21 mouse cellular contexts compared by ENCODE assay signal in the genomic region with DNA sequence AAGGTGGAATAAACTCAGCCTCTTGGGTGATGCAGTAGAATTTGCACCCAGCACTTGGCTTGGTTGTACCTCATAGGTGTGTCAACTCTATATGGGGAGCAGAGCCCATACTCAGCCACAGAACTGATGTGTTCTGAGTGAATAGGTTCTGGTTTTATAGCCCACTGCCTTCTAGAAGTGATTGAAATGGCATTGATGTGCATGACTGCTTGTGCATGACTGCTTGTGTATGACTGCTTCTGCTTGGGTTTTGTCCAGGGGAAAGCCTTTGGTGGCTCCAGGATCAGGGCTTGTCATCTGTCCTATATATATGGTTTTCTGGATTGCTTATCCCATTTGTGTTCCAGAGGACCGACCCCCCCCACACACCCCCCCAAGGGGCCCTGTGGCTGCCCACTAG.
DNase-seq lines count a peak whose midpoint lies in the region; ATAC-seq lines count a peak whose summit lies in the region.
"Had no signal": no experiment of that assay in that cellular context is flagged by ENCODE, and none has a peak within 500 bp of the region (broad histone marks: within the 10 kb centered on the region; RNA-seq: fewer than 3 reads in every experiment).

No protein-coding gene starts in this region.

- H3K27ac ChIP-seq in heart, embryonic 10.5 days, result no peak overlapping the region
- H3K27ac ChIP-seq in kidney, embryonic 14.5 days (ENCODE audit: low read depth, low read length), result no peak overlapping the region
- H3K27ac ChIP-seq: embryonic facial prominence, embryonic 15.5 days; forebrain, embryonic 10.5 days; heart, adult 2 months; hindbrain, embryonic 12.5 days had no signal

- no peaks in the 10 kb centered on the region for H3K9me3 ChIP-seq in heart, embryonic 10.5 days
- H3K9me3 ChIP-seq in kidney, embryonic 14.5 days (ENCODE audit: control insufficient read depth, low read length), result no peaks in the 10 kb centered on the region
- H3K9me3 ChIP-seq: embryonic facial prominence, embryonic 15.5 days; forebrain, embryonic 10.5 days; hindbrain, embryonic 12.5 days had no signal

- ATAC-seq in kidney, embryonic 14.5 days (ENCODE audit: low FRiP score, low TSS enrichment), result peak; percentile 48; the same call in 1 of the 2 replicates
- ATAC-seq: forebrain, embryonic 16.5 days; hindbrain, embryonic 16.5 days had no signal

- H3K4me3 ChIP-seq in heart, embryonic 10.5 days, result no peak overlapping the region
- H3K4me3 ChIP-seq in kidney, embryonic 14.5 days (ENCODE audit: low read length), result no peak overlapping the region
- H3K4me3 ChIP-seq: embryonic facial prominence, embryonic 15.5 days; erythroblast, embryonic 14.5 days; forebrain, embryonic 10.5 days; heart, adult 2 months; hindbrain, embryonic 12.5 days had no signal

- no peak overlapping the region for H3K4me2 ChIP-seq in kidney, embryonic 14.5 days (replicated peaks; ENCODE audit: low read depth, low read length)
- H3K4me2 ChIP-seq: embryonic facial prominence, embryonic 15.5 days; hindbrain, embryonic 12.5 days had no signal

- 85% methylated on average over 1 of the region's 1 CpGs for WGBS in heart, embryonic 10.5 days
- 62% methylated on average over 1 of the region's 1 CpGs for WGBS in kidney, embryonic 14.5 days

- no peaks in the 10 kb centered on the region for H3K36me3 ChIP-seq in heart, embryonic 10.5 days
- peaks cover 17% of the 10 kb centered on the region for H3K36me3 ChIP-seq in kidney, embryonic 14.5 days (ENCODE audit: control insufficient read depth, insufficient read depth, low read length)
- peaks cover 7% of the 10 kb centered on the region for H3K36me3 ChIP-seq in splenic B cell, adult 2 months (ENCODE audit: control insufficient read depth, insufficient read depth, low read length, poor library complexity, severe bottlenecking)

- no peaks in the 10 kb centered on the region for H3K27me3 ChIP-seq in heart, embryonic 10.5 days (ENCODE audit: insufficient read depth, poor library complexity, severe bottlenecking)
- H3K27me3 ChIP-seq in kidney, embryonic 14.5 days (ENCODE audit: control insufficient read depth, insufficient read depth, low read length), result no peaks in the 10 kb centered on the region
- no peaks in the 10 kb centered on the region for H3K27me3 ChIP-seq in splenic B cell, adult 2 months (ENCODE audit: control insufficient read depth, insufficient read depth, low read length, poor library complexity, severe bottlenecking)
- H3K27me3 ChIP-seq: embryonic facial prominence, embryonic 15.5 days; hindbrain, embryonic 12.5 days had no signal

- peak; percentile 69 for DNase-seq in heart, embryonic 10.5 days (ENCODE audit: low spot score)
- no peak for DNase-seq in heart, adult 8-10 months (ENCODE audit: low spot score)
- no peak for DNase-seq in kidney, postnatal 25 days
- DNase-seq in kidney, postnatal 36 days, result peak; percentile 23 to 25
- no peak for DNase-seq in kidney, postnatal 4 days
- peak; percentile 12 for DNase-seq in splenic B cell, adult 2 months (ENCODE audit: low read depth, low spot score)
- DNase-seq: adrenal gland, adult 8-10 months; adrenal gland, postnatal 36 days; cerebellum, postnatal 10 days; embryo, embryonic 11 days; gastrocnemius, postnatal 10 days; heart, postnatal 10 days; heart, postnatal 4 days had no signal

- H3K9ac ChIP-seq in kidney, embryonic 14.5 days (ENCODE audit: low read depth, low read length), result no peak overlapping the region
- H3K9ac ChIP-seq: embryonic facial prominence, embryonic 15.5 days; hindbrain, embryonic 12.5 days had no signal

- no peaks in the 10 kb centered on the region for H3K4me1 ChIP-seq in heart, embryonic 10.5 days
- H3K4me1 ChIP-seq in kidney, embryonic 14.5 days (ENCODE audit: control insufficient read depth, insufficient read depth, low read length), result no peaks in the 10 kb centered on the region
- H3K4me1 ChIP-seq: embryonic facial prominence, embryonic 15.5 days; forebrain, embryonic 10.5 days; hindbrain, embryonic 12.5 days had no signal

Comparison
In these comparisons a context has a peak if more than half of its experiments do, and no peak if none do; other contexts are left out.
1. DNase-seq: peak in heart, embryonic 10.5 days (single experiment), kidney, postnatal 36 days (2 of 2) and splenic B cell, adult 2 months (single experiment); none in heart, adult 8-10 months (single experiment), kidney, postnatal 25 days (0 of 2) and kidney, postnatal 4 days (0 of 2).